Mouse (Mus musculus): ENCODE data around the gene Tppp2.
"Not testable (repeated sequence)": the region's sequence is repeated elsewhere in the genome, so short reads cannot be mapped to it uniquely, and the experiment has no call there.

Gene Tppp2

DNA sequence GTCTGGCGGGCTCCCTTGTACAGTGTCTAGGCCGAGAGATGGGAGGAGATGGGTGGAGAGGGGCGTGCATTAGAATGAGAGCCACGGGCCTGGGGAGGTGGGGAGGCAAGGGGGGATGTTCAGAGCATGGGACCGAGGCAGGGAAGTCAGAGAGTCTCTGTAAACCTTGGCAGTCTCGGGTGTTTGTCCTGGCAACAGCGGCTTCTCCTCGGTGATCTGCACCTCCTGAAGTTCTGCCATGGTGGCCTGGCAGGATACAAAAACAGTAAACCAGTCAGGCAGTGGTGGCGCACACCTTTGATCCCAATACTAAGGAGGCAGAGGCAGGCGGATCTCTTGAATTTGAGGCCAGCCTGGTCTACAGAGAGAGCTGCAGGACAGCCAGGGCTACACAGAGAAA is 6.9 kb upstream of the Tppp2 start:
- DNase-seq (ENCODE audit: low read depth, low spot score), result no peak

DNA sequence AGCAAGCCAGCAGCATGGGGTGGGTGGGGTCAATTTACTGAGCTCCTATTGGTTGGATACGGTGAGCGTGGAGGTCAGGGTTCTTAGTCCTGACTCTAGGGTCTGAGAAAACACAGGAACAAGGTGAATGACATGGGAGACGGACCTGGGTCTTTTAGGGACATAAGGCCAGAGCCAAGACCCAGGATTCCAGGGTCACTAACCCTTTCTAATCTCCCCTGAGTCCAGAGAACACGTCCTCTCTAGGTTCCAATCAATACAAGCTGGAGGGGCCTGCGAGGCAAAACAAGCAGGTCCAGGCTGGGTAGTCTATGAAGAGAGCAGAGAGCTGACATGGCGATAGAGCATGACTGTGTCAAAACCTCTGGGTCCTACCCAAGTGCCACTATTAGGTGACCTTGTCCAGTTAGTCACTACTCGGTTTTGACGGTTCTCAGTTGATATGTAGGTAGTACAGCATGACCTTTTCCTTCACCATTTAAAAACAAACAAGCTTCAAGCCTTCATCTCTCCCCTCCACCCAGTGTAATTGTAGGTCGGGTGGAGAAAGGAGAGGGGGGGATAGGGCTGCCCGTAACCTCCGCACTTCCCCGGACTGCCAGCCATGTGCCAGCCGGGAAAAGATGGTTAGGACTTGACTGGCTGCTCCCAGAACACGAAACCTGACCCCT is 5.7 kb upstream of the Tppp2 start:
- peak; percentile 78 for DNase-seq (ENCODE audit: low read depth, low spot score)

DNA sequence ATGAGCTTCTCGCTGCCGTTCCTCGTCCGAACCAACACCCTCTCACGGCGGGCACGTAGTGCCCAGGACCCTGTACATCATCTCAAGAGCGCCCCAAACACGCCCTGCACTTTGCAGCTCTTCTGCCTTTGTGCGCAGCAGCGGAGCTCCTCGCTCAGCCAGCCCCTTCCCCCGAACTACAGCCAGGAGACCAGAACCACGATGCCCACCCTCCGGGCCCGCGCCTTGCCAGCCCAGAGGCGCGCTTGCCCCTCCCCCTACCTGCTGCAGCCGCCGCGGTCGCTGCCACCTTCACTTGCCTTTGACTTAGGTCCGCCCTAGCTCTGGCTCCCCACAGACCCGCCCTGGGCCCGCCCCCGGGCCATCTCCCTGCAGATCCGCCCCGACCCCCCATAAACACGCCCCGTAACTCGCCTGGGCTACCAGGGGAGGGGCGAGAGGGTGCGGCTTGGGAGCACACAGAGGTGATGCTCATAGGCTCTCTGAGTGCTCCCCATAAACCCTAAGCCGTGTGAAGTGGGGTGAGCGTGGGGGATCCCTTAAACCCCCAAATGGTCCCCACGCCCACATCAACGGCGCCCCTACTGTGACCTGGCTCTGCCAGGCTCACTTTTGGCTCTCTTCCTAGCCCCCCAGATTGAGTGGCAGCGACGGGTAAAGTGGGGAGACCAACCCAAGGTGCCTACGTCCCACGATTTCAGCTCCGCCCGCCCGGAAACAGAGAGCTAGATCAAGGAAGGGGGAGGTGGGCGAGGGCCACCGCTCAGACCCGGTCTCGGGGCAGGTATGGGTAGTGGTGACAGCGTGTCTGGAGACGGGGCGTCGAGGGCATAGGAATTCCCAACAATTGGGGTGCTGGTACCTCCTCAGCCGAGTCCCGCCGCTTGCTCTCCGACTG is 4.9 kb upstream of the Tppp2 start:
- peak; percentile 95 for DNase-seq (ENCODE audit: low read depth, low spot score)

- DNase-seq (ENCODE audit: low read depth, low spot score), result peak; percentile 91
Measured at GRCm38 (mm10) chr14:51913960-51914762, 4.1 kb upstream of the Tppp2 start, which contains the start of gene Ndrg2. Gene Ndrg2 (minus strand): TSS chr14:51914158.

GRCm38 (mm10) chr14:51915030-51915429 is 3.2 kb upstream of the Tppp2 start:
- DNase-seq (ENCODE audit: low read depth, low spot score), result peak; percentile 86

DNA sequence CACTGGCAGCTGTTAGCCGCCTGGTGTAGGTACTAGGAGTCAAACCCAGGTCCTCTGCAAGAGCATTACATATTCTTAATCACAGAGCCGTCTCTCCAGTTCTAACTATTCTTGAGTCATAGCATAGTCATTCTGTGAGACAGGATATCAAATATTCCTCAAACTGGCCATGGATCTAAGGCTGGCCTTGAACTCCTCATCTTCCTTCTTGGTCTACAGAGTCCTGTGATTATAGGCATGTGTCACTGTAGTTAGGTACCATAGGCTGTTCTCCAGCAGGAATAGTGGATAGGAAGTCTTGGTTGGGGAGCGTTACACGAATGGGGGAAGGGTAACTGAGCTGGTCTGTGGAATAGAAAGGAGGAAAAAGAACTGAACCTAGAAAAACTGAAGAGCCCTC is 1.7 kb upstream of the Tppp2 start:
- no peak for DNase-seq (ENCODE audit: low read depth, low spot score)

GRCm38 (mm10) chr14:51918966-51919365 is 741 bp downstream of the Tppp2 start:
- DNase-seq (ENCODE audit: low read depth, low spot score), result peak; percentile 77

GRCm38 (mm10) chr14:51921759-51922570 is 3.7 kb downstream of the Tppp2 start:
- peak; percentile 88 for DNase-seq (ENCODE audit: low read depth, low spot score)

GRCm38 (mm10) chr14:51922571-51922865 is 4.3 kb downstream of the Tppp2 start, which contains the start of gene Rnase13:
Gene Rnase13 (minus strand): TSS chr14:51922773.
- no peak for DNase-seq (ENCODE audit: low read depth, low spot score)

DNA sequence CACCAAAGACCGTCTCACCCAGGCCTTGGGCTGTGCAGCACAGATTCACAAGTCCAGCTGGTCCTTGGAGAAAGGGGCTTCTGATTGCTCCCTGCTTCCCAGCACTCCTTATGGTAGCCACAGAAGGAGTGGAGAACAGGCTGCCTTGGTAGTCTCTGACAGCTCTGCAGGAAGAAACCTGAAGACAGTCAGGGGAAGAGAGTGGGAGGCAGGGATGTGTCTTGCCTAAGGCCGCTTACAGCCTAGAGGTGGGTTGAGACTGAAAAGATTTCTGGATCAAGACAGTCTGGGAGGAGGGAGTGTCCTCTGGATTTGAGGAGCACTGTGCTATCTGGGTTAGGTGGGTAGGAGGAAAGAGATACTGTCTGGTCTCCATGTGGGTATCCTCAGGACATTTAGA is 4.7 kb downstream of the Tppp2 start:
- no peak for DNase-seq (ENCODE audit: low read depth, low spot score)

DNA sequence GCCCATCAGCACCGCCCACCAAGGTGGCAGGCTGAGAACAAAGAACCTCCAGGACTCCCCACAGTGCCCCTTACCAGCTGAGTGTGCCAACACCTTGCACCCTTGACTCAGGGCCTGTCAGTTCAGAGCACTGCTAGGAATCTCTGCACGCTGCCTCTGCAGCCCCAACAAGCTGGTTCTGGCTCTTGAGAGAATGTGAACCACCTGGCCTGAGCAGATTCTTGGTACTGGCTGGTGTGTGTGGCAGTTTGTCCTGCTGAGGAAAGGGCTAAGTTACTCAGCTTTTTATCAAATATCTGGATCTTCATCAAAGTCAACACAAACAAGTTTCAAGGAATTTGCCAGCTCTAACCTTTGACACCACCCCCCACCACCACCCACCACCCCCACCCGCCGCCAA is 5.3 kb downstream of the Tppp2 start:
- no peak for DNase-seq (ENCODE audit: low read depth, low spot score)

- not testable (repeated sequence) for DNase-seq (ENCODE audit: low read depth, low spot score)
Measured at GRCm38 (mm10) chr14:51926930-51927329, 8.7 kb downstream of the Tppp2 start.

GRCm38 (mm10) chr14:51929309-51929943 is 11.2 kb downstream of the Tppp2 start:
- peak; percentile 82 for DNase-seq (ENCODE audit: low read depth, low spot score)

GRCm38 (mm10) chr14:51929968-51930367 is 11.7 kb downstream of the Tppp2 start:
- DNase-seq (ENCODE audit: low read depth, low spot score), result no peak

GRCm38 (mm10) chr14:51930824-51931223 is 12.6 kb downstream of the Tppp2 start:
- peak; percentile 76 for DNase-seq (ENCODE audit: low read depth, low spot score)

- DNase-seq (ENCODE audit: low read depth, low spot score), result no peak
Measured at GRCm38 (mm10) chr14:51932092-51933020, 14.1 kb downstream of the Tppp2 start.

- DNase-seq (ENCODE audit: low read depth, low spot score), result no peak
Measured at GRCm38 (mm10) chr14:51939005-51939404, 20.8 kb downstream of the Tppp2 start.

DNA sequence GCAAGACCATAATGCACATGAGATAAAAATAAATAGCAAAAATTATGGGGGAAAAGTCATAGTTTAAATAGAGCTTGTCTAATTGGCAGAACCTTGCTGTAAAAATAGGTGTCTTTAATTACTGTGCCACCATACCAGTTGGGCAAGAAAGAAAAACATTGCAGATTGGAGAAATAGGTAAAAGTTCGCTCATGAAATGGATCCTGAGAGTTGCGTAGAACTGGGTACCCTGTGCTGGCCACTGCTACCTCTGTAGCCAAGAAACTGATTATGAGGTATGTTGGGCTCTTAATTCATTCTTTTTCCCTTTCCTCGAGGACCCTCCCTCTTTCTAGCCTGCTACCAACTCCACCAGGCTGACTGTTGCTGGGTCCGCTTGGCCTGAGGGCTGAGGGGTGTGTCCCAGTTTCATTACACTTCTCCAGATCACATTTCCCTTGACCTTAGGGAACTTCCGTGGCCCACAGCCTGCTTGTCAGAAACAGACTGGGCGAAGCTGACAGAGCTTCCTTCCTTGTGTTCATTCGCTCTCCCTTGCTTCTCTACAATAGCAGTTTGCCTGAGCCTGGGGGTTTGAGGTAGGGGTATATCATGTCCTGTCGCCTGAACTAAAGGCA is 22.8 kb downstream of the Tppp2 start:
- peak; percentile 69 for DNase-seq (ENCODE audit: low read depth, low spot score)

DNA sequence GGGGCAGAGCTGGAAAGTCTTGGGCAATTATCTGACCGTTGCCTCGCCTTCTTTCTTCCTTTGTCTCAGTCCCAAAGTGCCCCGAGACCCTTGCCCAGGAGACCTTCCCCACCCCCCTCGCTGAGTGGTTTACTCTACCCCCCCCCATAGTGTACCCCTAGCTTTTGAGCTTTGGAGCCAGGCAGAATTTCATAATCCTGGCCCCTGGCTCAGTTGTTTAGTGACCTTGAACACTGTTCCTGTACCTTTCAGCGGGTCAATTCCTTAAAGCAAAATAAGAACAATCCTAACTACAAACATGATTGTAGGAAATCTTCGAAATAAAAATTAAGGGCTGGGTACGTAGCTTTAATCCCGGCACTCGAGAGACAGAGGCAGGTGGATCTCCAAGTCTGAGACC is 23.4 kb downstream of the Tppp2 start:
- DNase-seq (ENCODE audit: low read depth, low spot score), result no peak

Data from skeletal muscle tissue, adult 2 months (tissue).